Mouse (Mus musculus) cerebellum, postnatal 25 days (tissue): ENCODE measurements around the gene Hist1h2be.
"Not testable (repeated sequence)": the region's sequence is repeated elsewhere in the genome, so short reads cannot be mapped to it uniquely, and the experiment has no call there.

ENCODE experiments used
- DNase-seq, 2 experiments: peaks; one replicate each; pipeline ENCODE4 v3.0.0; 2021; ENCODE audit warnings: mixed read lengths in 2 of 2

The Hist1h2be gene

GRCm38 (mm10) chr13:23591206-23591605 is 29.7 kb downstream of the Hist1h2be start:
- DNase-seq: no peak

- no peak for DNase-seq
These were observed 34.0 kb downstream of the Hist1h2be start for GRCm38 (mm10) chr13:23586940-23587225.

- DNase-seq: no peak
These were observed 34.6 kb downstream of the Hist1h2be start for GRCm38 (mm10) chr13:23586099-23586939.

GRCm38 (mm10) chr13:23585442-23586098 is 35.4 kb downstream of the Hist1h2be start:
- DNase-seq: peak; percentile 53 to 71

- peak; percentile 58 to 67 for DNase-seq
These were observed 35.9 kb downstream of the Hist1h2be start for GRCm38 (mm10) chr13:23585029-23585441.

- no peak for DNase-seq
These were observed 36.6 kb downstream of the Hist1h2be start for GRCm38 (mm10) chr13:23584331-23584730.

GRCm38 (mm10) chr13:23583387-23584068 is 37.4 kb downstream of the Hist1h2be start:
- no peak for DNase-seq

- DNase-seq: no peak
These were observed 38.5 kb downstream of the Hist1h2be start for GRCm38 (mm10) chr13:23582219-23583056.

GRCm38 (mm10) chr13:23581408-23582218 is 39.3 kb downstream of the Hist1h2be start, which contains the start of gene Hist1h4d:
Hist1h4d (plus strand) TSS chr13:23581598.
- DNase-seq: peak; percentile 93

GRCm38 (mm10) chr13:23577835-23578234 is 43.1 kb downstream of the Hist1h2be start:
- no peak for DNase-seq

- no peak for DNase-seq
These were observed 43.9 kb downstream of the Hist1h2be start for GRCm38 (mm10) chr13:23576906-23577639.

GRCm38 (mm10) chr13:23576351-23576881 is 44.5 kb downstream of the Hist1h2be start:
- no peak for DNase-seq

- DNase-seq: not testable (repeated sequence)
These were observed 45.0 kb downstream of the Hist1h2be start for GRCm38 (mm10) chr13:23575864-23576313.

- DNase-seq: peak; percentile 28 to 44
These were observed 45.6 kb downstream of the Hist1h2be start, which contains the start of gene Hist1h3d for GRCm38 (mm10) chr13:23575271-23575851. Hist1h3d (plus strand) TSS chr13:23575763.

- DNase-seq: not testable (repeated sequence)
These were observed 46.3 kb downstream of the Hist1h2be start for GRCm38 (mm10) chr13:23574546-23575170.

- peak; percentile 72 to 82 for DNase-seq
These were observed 46.9 kb downstream of the Hist1h2be start, which contains the start of the genes Hist1h2bf and Hist1h2ad for GRCm38 (mm10) chr13:23573898-23574524. Hist1h2bf (minus strand) TSS chr13:23574196. Hist1h2ad (plus strand) TSS chr13:23574381.

GRCm38 (mm10) chr13:23573034-23573897 is 47.7 kb downstream of the Hist1h2be start:
- DNase-seq: not testable (repeated sequence)
